Mouse (Mus musculus): ENCODE data around the gene Zfp784. TPM values are rescaled to one million over a fixed set of nuclear protein-coding genes. Genes with fewer than 3 reads are reported as not detected.

The Zfp784 gene
- total RNA-seq, 2 experiments from 2014 or later: 1.7 to 3.2 TPM

- no peak for ATAC-seq (ENCODE audit: poor library complexity, severe bottlenecking)
Observed at GRCm38 (mm10) chr7:4993999-4994788, 44.1 kb downstream of the Zfp784 start.

GRCm38 (mm10) chr7:4993347-4993998, 44.8 kb downstream of the Zfp784 start:
- no peak for ATAC-seq (ENCODE audit: poor library complexity, severe bottlenecking)

DNA sequence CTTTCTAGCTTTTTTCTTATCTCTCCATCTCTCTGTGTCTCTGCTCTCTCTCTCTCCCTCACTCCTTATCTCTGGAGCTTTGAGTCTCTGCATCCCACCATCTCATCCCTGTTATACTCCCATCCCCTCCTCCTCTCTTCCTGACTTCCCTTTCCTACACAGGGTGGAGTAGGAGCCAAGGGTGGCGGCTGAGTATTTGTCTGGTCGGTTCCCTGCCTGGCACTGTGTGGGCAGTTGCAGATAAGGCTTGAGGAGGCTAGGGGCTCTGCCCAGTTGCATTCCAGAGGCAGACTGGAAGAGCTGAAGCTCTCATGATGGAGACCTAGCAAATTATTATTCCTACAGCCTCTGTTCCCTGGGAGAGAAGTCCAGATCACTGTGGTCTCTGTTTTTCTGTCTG, 50.0 kb downstream of the Zfp784 start:
- no peak for ATAC-seq (ENCODE audit: poor library complexity, severe bottlenecking)

Other genes starting within 250 kb of the Zfp784 start
- gene Tmem238, start 248.8 kb downstream of the Zfp784 start, total RNA-seq (2015): 1.3 and 3.0 TPM in 2 replicates
- gene Tmem238, start 248.8 kb downstream of the Zfp784 start, total RNA-seq (2017): 0.61 and 2.5 TPM in 2 replicates
- gene Rpl28, start 245.6 kb downstream of the Zfp784 start, total RNA-seq (2015): 1,340 and 1,433 TPM in 2 replicates
- 535 and 673 TPM in 2 replicates for gene Rpl28, start 245.6 kb downstream of the Zfp784 start, total RNA-seq (2017)
- gene Ube2s, start 225.9 kb downstream of the Zfp784 start, total RNA-seq (2015): 313 and 324 TPM in 2 replicates
- gene Ube2s, start 225.9 kb downstream of the Zfp784 start, total RNA-seq (2017): 178 and 185 TPM in 2 replicates
- not detected in 2 replicates for gene Shisa7, start 193.8 kb downstream of the Zfp784 start, total RNA-seq (2015)
- not detected in 2 replicates for gene Shisa7, start 193.8 kb downstream of the Zfp784 start, total RNA-seq (2017)
- gene Isoc2b, start 168.2 kb downstream of the Zfp784 start, total RNA-seq (2015): 6.5 and 9.2 TPM in 2 replicates
- 70.2 and 91.2 TPM in 2 replicates for gene Isoc2b, start 168.2 kb downstream of the Zfp784 start, total RNA-seq (2017)
- gene Isoc2a, start 161.3 kb downstream of the Zfp784 start, total RNA-seq (2015): 2.3 and 3.0 TPM in 2 replicates
- 5.0 TPM in 2 replicates for gene Isoc2a, start 161.3 kb downstream of the Zfp784 start, total RNA-seq (2017)
- not detected in 2 replicates for gene Gm36210, start 131.9 kb downstream of the Zfp784 start, total RNA-seq (2015)
- not detected in 2 replicates for gene Gm36210, start 131.9 kb downstream of the Zfp784 start, total RNA-seq (2017)
- gene Zfp628, start 123.2 kb downstream of the Zfp784 start, total RNA-seq (2015): 6.7 and 7.3 TPM in 2 replicates
- gene Zfp628, start 123.2 kb downstream of the Zfp784 start, total RNA-seq (2017): 1.9 and 3.0 TPM in 2 replicates
- gene Nat14, start 116.4 kb downstream of the Zfp784 start, total RNA-seq (2015): 0.13 and 0.82 TPM in 2 replicates
- 0.11 and 1.1 TPM in 2 replicates for gene Nat14, start 116.4 kb downstream of the Zfp784 start, total RNA-seq (2017)
- gene Ssc5d, start 112.7 kb downstream of the Zfp784 start, total RNA-seq (2015): not detected in 2 replicates
- gene Ssc5d, start 112.7 kb downstream of the Zfp784 start, total RNA-seq (2017): 0.04 TPM in 1 of 2 replicates, not detected in the other
- not detected in 2 replicates for gene Sbk2, start 74.0 kb downstream of the Zfp784 start, total RNA-seq (2015)
- not detected in 2 replicates for gene Sbk2, start 74.0 kb downstream of the Zfp784 start, total RNA-seq (2017)
- gene Sbk3, start 67.3 kb downstream of the Zfp784 start, total RNA-seq (2015): 0.09 TPM in 1 of 2 replicates, not detected in the other
- not detected in 2 replicates for gene Sbk3, start 67.3 kb downstream of the Zfp784 start, total RNA-seq (2017)
- gene Zfp579, start 42.3 kb downstream of the Zfp784 start, total RNA-seq (2015): 5.7 and 14.9 TPM in 2 replicates
- 0.81 and 0.89 TPM in 2 replicates for gene Zfp579, start 42.3 kb downstream of the Zfp784 start, total RNA-seq (2017)
- 24.8 and 26.2 TPM in 2 replicates for gene Zfp524, start 24.0 kb downstream of the Zfp784 start, total RNA-seq (2015)
- gene Zfp524, start 24.0 kb downstream of the Zfp784 start, total RNA-seq (2017): 13.5 and 13.9 TPM in 2 replicates
- gene Fiz1, start 23.7 kb downstream of the Zfp784 start, total RNA-seq (2015): 19.2 and 20.6 TPM in 2 replicates
- gene Fiz1, start 23.7 kb downstream of the Zfp784 start, total RNA-seq (2017): 9.3 and 12.1 TPM in 2 replicates
- 0.30 TPM in 1 of 2 replicates, not detected in the other for gene Gm44973, start 22.9 kb downstream of the Zfp784 start, total RNA-seq (2015)
- gene Gm44973, start 22.9 kb downstream of the Zfp784 start, total RNA-seq (2017): not detected in 2 replicates
- 11.9 and 12.0 TPM in 2 replicates for gene Zfp865, start 18.1 kb downstream of the Zfp784 start, total RNA-seq (2015)
- gene Zfp865, start 18.1 kb downstream of the Zfp784 start, total RNA-seq (2017): 13.6 and 14.4 TPM in 2 replicates
- gene Ccdc106, start 17.9 kb downstream of the Zfp784 start, total RNA-seq (2015): 0.13 and 0.48 TPM in 2 replicates
- 2.1 TPM in 1 of 2 replicates, not detected in the other for gene Ccdc106, start 17.9 kb downstream of the Zfp784 start, total RNA-seq (2017)
- gene 4632433K11Rik, start 4.3 kb downstream of the Zfp784 start, total RNA-seq (2015): 0.62 TPM in 1 of 2 replicates, not detected in the other
- gene 4632433K11Rik, start 4.3 kb downstream of the Zfp784 start, total RNA-seq (2017): 0.81 TPM in 1 of 2 replicates, not detected in the other
- gene Zfp580, start 13.1 kb upstream of the Zfp784 start, total RNA-seq (2015): 0.25 and 1.6 TPM in 2 replicates
- not detected in 2 replicates for gene Zfp580, start 13.1 kb upstream of the Zfp784 start, total RNA-seq (2017)
- 68.6 and 71.0 TPM in 2 replicates for gene U2af2, start 23.7 kb upstream of the Zfp784 start, total RNA-seq (2015)
- 153 and 170 TPM in 2 replicates for gene U2af2, start 23.7 kb upstream of the Zfp784 start, total RNA-seq (2017)
- gene Epn1, start 41.8 kb upstream of the Zfp784 start, total RNA-seq (2015): 74.6 and 79.4 TPM in 2 replicates
- gene Epn1, start 41.8 kb upstream of the Zfp784 start, total RNA-seq (2017): 76.4 and 88.9 TPM in 2 replicates
- gene Rfpl4, start 78.5 kb upstream of the Zfp784 start, total RNA-seq (2015): not detected in 2 replicates
- not detected in 2 replicates for gene Rfpl4, start 78.5 kb upstream of the Zfp784 start, total RNA-seq (2017)
- 1.9 and 2.4 TPM in 2 replicates for gene Rasl2-9, start 87.5 kb upstream of the Zfp784 start, total RNA-seq (2015)
- 1.2 TPM in 1 of 2 replicates, not detected in the other for gene Rasl2-9, start 87.5 kb upstream of the Zfp784 start, total RNA-seq (2017)
- not detected in 2 replicates for gene Vmn1r55, start 111.2 kb upstream of the Zfp784 start, total RNA-seq (2015)
- not detected in 2 replicates for gene Vmn1r55, start 111.2 kb upstream of the Zfp784 start, total RNA-seq (2017)
- gene Vmn1r56, start 158.3 kb upstream of the Zfp784 start, total RNA-seq (2015): not detected in 2 replicates
- not detected in 2 replicates for gene Vmn1r56, start 158.3 kb upstream of the Zfp784 start, total RNA-seq (2017)
- not detected in 2 replicates for gene Vmn1r57, start 180.0 kb upstream of the Zfp784 start, total RNA-seq (2015)
- gene Vmn1r57, start 180.0 kb upstream of the Zfp784 start, total RNA-seq (2017): not detected in 2 replicates

All from megakaryocyte, adult 5-6 weeks (primary cell).